Mouse (Mus musculus) brain, embryonic 14.5 days (tissue): ENCODE data around the gene Rapgef1. TPM values are rescaled to one million over a fixed set of nuclear protein-coding genes. Genes with fewer than 3 reads are reported as not detected.

Source experiments
- DNase-seq: peaks from one replicate; pipeline ENCODE4 v3.0.0-alpha.2; 2011; ENCODE audit warnings: low read depth
- CTCF ChIP-seq: fragments of 200-500 bp; IDR thresholded peaks from 2 replicates; pipeline ENCODE4 v1.5.1; 2012; ENCODE audit warnings: inconsistent platforms, mild to moderate bottlenecking, moderate library complexity, borderline replicate concordance; ENCODE audit not compliant: insufficient read depth, insufficient read length; ENCODE audit errors: extremely low read depth
- POLR2A ChIP-seq: fragments of 200-500 bp; IDR thresholded peaks from 2 replicates; pipeline ENCODE4 v1.6.1; 2012; ENCODE audit warnings: mild to moderate bottlenecking, inconsistent platforms, borderline replicate concordance; ENCODE audit not compliant: poor library complexity, insufficient read depth, insufficient read length, severe bottlenecking; ENCODE audit errors: extremely low read depth
- polyA plus RNA-seq: library from polyadenylated mRNA; depleted of rRNA; stranded (reverse); fragments of >200 nt; gene quantifications from 2 replicates; pipeline ENCODE4 v1.2.3, GENCODE M21; 2012

Rapgef1 gene
- polyA plus RNA-seq, 1 experiment, result 101 TPM

GRCm38 (mm10) chr2:29738799-29739198, 119.3 kb downstream of the Rapgef1 start:
- TF ChIP-seq POLR2A, result no peak
- no peak for TF ChIP-seq CTCF

GRCm38 (mm10) chr2:29739368-29739767, 119.8 kb downstream of the Rapgef1 start:
- no peak for TF ChIP-seq CTCF
- TF ChIP-seq POLR2A, result no peak
- DNase-seq, result no peak

More at GRCm38 (mm10) chr2:29738799-29739198, 119.3 kb downstream of the Rapgef1 start:
- no peak for DNase-seq

GRCm38 (mm10) chr2:29741207-29741606, 121.7 kb downstream of the Rapgef1 start:
- no peak for TF ChIP-seq POLR2A
- TF ChIP-seq CTCF, result no peak

GRCm38 (mm10) chr2:29744256-29744655, 124.7 kb downstream of the Rapgef1 start:
- TF ChIP-seq POLR2A, result no peak
- TF ChIP-seq CTCF, result no peak
- no peak for DNase-seq

More at GRCm38 (mm10) chr2:29741207-29741606, 121.7 kb downstream of the Rapgef1 start:
- no peak for DNase-seq

DNA sequence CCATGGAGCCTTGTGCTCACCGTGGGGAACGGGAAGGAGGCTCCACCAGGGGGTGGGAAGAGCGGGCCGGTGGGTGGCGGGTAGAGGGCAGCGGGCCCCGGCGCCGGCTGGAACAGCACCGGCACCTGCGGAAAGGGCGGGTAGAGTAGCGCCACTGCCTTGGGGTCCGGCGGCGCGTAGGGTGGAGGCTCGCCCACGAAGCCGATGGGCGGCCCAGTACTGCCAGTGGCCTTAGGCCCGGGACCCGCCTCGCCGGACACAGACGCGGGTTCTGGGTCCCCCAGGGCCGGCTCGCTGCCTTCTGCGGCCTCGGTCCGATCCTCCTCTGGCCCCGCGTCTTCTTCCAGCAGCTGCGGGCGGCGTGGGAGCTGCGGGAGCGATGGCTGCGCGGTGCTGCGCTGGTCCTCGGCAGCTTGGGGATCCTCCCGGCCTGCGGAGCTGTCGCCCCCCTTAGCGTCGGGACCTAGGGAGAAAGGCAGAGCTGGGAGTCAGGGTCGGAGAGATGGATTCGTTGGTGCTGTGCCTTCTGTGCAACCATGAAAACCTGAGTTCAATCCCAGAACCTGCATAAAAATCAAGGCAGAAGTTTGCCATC, 127.8 kb downstream of the Rapgef1 start:
- peak; percentile 9 for DNase-seq
- TF ChIP-seq CTCF (no peak), POLR2A (no peak)

DNA sequence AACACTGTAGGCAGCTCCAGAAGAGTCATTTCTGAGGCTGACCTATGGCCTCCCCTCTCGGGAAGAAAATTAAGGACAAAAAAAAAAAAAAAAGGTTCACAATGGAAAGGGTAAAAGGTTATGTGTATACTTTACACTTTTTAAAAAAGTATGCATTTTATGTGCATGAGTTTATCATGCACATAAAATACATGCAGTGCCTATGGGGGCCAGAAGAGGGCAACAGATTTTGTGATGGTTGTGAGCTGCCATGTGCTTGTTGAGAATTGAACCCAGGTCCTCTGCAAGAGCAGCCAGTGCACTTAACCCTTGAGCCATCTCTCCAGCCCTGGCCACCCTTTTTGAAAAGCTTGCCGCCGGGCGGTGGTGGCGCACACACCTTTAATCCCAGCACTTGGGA, 128.3 kb downstream of the Rapgef1 start:
- TF ChIP-seq CTCF (peak; percentile 37; the same call in 1 of the 2 replicates), POLR2A (no peak)
- peak; percentile 20 for DNase-seq

GRCm38 (mm10) chr2:29748499-29748898, 129.0 kb downstream of the Rapgef1 start:
- TF ChIP-seq CTCF (no peak), POLR2A (no peak)
- no peak for DNase-seq

DNA sequence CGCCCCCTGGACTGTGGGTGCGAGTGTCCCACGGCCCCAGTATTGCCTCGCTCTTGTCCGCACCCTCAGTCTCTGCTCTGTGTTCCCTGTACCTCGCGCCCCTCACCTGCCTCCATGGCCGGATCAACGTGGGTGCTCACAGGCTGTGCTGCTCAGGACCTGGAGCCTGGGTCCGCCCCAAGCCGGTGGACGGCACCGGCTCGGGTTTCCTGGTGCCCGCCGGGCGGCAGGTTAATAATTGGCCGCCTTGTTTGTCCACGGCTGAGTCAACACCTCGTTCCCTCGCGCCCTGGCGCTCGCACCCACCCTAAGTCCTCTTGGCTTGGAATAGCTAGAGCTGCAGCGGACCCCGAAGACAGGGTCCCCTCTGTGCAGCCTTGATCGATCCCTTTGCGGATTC, 132.0 kb downstream of the Rapgef1 start, which contains the start of gene Gm13420:
Gm13420 (minus strand) TSS at position 189 of the 400 bp plus-strand sequence.
- TF ChIP-seq CTCF (no peak), POLR2A (no peak)
- no peak for DNase-seq

DNA sequence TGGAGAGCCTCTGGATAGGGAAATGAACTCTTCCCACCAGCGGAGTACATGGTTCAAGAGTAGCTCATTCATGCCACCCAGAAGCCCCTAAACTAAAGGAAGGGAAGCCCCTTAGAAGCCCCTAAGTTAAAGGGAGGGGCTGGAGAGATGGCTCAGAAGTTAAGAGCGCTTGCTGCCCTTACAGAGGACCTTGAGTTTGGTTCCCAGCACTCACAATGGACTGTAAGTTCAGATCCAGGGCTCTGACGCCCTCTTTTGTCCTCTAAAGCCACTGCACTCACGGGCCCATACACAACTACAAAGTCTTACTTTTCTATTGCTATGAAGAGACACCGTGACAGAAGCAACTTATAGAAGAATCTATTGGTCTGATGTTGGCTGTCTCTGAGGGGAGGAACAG, 132.9 kb downstream of the Rapgef1 start:
- DNase-seq, result no peak
- no peak for TF ChIP-seq POLR2A
- TF ChIP-seq CTCF, result no peak

GRCm38 (mm10) chr2:29755693-29756092, 136.2 kb downstream of the Rapgef1 start:
- DNase-seq, result no peak
- TF ChIP-seq POLR2A, result no peak
- no peak for TF ChIP-seq CTCF

DNA sequence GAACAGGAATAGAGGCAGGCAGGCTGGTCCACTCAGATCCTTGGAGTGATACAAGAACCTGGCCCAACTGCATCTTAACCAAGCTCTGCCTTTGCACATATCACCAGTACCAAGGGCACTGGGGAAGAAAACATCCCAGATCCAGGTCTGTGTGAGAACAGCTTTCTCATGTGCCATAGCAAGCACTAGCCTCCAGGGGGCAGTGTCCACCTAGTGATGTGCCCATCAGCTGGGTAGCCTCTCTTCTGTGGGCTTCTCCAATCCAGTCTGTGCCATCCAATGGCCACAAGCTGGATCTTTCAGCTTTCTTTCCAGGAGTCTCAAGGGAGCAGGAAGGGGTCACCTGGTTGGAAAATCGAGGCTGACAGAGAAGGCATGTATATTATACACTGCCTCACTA, 145.3 kb downstream of the Rapgef1 start:
- peak; percentile 68 for DNase-seq
- TF ChIP-seq CTCF (peak; percentile 87), POLR2A (no peak)
